Mouse (Mus musculus) C2C12 (cell line): Measurements from ENCODE around the gene Il12rb1.

Experiments used
- CTCF ChIP-seq: IDR thresholded peaks from one replicate; pipeline ENCODE4 v1.5.1; 2011; ENCODE audit not compliant: control insufficient read depth, insufficient read depth, insufficient read length
- MAX ChIP-seq: IDR thresholded peaks from one replicate; pipeline ENCODE4 v1.6.1; 2011; ENCODE audit warnings: mild to moderate bottlenecking, control low read depth
- MYOG ChIP-seq: IDR thresholded peaks from one replicate; pipeline ENCODE4 v1.6.1; 2011; ENCODE audit not compliant: control insufficient read depth, insufficient read length; ENCODE audit errors: extremely low read depth
- USF1 ChIP-seq: IDR thresholded peaks from one replicate; pipeline ENCODE4 v1.6.1; 2011; ENCODE audit warnings: low read depth, mild to moderate bottlenecking, control low read depth, moderate library complexity

DNA sequence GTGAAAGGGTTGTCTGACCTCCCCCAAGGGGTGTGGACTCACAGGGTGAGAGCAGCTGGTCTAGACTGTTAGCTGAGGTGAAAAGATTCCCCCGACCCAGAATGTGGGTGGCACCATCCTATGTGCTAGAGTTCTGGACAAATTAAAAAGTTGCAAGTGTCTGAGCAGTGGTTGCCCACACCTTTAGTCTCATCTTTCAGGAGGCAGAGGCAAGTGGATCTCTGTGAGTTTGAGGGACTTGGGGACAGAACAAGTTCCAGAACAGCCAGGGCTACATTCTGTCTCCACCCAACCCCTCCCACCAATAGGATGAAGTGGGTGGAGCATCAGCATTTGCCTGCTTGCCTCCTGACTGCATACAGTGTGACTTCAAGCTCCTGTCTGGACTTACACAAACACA, 46.1 kb upstream of the Il12rb1 start:
- TF ChIP-seq CTCF = no peak
- TF ChIP-seq MAX = no peak
- no peak for TF ChIP-seq MYOG
- TF ChIP-seq USF1 = no peak
